Mouse (Mus musculus): ENCODE data around the gene Iqgap3.

- TF ChIP-seq CTCF (IDR thresholded peaks at IDR 0.05; ENCODE audit: borderline replicate concordance, insufficient read depth, low read length) = no peak
- TF ChIP-seq POLR2A (IDR thresholded peaks at IDR 0.05; ENCODE audit: low read depth, low read length) = no peak
These were observed 65.7 kb downstream of the Iqgap3 start for GRCm38 (mm10) chr3:88147444-88147843.

All from embryonic fibroblast, embryonic 13.5 days (primary cell).